Mouse (Mus musculus) brain, adult 2 months (tissue): ENCODE results near the gene Sdf4.

Experiments
- DNase-seq: peaks from one replicate; pipeline ENCODE4 v3.0.0; 2011; ENCODE audit warnings: low read depth, low spot score

Sdf4 gene

DNA sequence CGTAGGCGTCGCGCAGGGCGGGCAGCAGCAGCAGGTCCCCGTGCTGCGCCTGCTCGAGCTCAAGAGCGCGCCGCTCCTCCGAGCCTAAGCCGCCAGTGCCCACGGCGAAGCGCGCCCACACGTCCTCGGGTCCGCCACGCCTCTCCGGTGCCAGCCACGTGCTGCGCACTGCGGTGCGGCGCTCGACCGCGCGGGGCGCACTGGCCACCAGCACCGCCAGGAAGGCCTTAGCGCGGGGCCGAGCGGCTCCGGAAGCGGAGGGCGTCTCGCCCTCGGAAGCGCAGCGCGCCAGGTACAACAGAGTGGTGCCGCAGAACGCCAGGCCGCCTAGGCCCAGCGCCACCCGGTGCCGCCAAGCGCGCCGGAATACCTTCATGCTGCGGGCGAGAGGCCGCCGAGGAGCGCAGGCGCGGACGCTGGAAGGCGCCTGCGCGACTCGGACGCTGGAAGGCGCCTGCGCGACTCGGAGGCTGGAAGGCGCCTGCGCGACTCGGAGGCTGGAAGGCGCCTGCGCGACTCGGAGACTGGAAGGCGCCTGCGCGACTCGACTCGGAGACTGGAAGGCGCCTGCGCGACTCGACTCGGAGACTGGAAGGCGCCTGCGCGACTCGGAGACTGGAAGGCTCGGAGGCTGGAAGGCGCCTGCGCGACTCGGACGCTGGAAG lies at the start of gene Sdf4, which contains the start of gene B3galt6:
Gene Sdf4 (plus strand): TSS at position 632 of the 665 bp plus-strand sequence.
Gene B3galt6 (minus strand): TSS at position 409 of the 665 bp plus-strand sequence.
- peak; percentile 97 for DNase-seq

DNA sequence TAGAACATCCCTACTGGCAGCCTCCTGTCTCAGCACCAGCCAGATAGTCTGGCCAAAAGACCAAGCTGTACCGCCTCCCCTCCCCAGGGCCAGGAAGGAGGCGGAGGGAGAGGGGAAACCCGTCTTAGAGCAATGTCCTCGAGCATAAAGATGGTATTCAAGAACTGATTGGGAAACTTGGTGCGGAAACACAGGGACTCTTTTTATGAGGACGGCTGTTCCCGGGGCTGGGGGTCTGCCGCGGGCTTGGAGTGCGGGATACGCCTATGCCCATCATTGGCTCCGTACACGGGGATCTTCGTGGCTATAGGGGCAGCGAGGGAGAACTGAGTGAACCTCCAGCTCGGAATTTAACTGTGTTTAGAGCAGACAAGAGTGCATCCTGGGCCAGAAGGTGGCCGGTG lies 49.6 kb upstream of the Sdf4 start:
- peak; percentile 64 for DNase-seq

DNA sequence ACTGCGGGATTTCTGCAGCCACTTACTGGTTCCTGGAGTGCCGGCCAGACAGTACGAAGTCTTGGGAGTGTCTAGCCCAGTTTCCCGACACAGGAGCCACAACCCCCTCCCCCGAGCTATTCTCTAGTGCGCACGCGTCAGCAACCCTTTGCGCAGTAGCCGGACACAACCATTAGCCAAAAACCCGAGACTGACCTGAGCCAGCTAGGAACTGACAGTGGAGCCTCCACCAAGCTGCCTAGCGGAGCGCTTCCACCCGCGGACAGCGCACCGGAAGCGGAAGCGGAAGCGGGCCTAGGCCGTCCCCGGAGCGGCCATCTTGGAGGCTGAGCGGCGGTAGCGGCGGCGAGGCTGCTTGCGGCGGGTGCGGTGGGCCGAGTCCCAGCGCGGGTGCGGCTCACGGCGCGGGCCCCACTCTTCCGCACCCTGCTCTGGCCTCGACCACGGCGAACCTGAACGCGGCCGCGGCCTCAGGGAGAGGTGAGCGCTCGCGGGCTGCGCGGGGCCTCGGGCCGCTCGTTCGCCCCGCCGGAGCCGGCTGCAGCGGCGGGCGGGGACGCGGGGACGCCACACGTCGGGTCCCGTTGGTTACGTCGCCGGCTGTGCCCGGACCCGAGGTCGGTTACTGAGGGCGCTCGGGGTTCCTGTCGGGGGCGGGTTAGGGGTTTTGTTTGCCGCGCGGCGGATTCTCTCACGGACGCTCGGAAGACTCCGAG lies 49.0 kb upstream of the Sdf4 start, which contains the start of gene Ube2j2:
Gene Ube2j2 (plus strand): TSS at position 298 of the 716 bp plus-strand sequence.
- peak; percentile 99 for DNase-seq

DNA sequence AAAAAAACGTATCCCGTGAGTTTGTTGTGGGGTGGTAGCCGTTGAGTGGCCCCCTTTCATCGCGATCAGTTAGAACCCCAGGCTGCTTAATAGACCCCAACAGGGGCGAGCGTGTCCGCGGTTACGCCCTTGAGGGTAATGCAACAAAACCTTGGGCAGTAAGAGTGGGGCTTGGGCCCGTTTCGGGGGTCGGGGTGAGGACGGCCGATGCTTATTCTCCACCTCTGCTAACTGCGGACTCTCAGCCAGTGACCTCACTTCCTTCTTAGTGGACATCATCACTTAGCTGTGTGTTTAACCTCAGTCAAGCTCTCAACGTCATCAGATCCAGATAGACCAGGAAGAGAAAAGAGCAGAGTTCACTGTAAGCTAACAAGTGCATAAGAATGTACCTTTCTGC lies 48.4 kb upstream of the Sdf4 start:
- DNase-seq: peak; percentile 26

DNA sequence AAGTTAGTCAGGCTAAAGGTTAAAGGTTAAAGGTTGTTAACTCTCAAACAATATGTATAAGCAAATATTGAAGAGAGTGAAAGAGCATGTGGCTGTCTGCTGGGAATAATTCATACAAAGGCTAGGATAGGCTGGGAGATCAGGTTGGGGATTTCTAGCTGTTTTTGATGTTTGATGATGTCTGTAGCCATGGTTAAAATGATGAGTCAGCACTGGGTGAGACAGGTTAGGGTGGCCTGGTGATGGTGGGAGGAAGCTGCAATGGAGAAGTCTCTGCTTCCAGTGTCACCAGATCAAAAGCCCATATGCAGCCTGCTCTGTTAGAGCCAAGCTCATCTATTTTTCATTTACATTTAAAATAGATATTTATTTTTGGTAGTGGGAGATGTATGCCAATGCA lies 45.6 kb upstream of the Sdf4 start:
- DNase-seq: no peak

DNA sequence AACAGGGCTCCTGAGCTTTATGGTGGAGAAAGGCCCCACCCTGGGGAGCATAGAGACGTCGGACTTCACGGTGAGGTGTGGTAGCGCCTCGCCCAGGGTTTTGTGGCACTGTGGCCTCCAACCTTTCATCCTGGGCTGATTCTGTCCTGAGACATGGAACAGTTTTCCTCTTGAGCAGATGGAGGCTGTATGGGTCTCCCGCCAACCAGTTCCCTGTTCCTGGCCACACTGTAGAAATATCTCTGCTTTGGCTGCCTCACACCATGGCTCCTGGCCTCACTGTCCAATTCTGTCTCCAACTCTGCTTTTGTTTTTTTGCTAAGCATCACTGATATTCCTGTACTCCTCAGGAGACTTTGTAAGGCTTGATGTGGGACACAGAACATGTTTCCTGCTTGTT lies 37.2 kb upstream of the Sdf4 start:
- DNase-seq: peak; percentile 62

DNA sequence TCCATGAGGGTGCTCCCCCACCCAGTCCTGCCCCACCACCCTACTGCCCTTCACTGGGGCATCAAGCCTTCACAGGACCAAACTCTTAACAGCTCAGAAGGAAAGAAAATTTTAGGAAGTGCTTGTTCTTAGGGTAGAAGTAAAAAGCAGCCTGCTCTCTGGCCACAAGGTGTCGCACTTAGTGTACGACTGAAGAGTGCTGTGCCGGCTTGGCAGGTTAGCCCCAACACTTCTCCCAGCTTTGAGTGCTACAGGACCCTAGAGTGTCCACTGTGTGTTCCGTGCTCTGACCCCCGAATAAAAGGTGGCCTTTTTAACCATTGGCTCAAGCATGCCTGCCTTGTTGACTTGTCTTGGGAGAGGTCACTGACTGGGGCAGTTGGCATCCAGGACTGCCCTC lies 33.4 kb upstream of the Sdf4 start:
- peak; percentile 92 for DNase-seq

DNA sequence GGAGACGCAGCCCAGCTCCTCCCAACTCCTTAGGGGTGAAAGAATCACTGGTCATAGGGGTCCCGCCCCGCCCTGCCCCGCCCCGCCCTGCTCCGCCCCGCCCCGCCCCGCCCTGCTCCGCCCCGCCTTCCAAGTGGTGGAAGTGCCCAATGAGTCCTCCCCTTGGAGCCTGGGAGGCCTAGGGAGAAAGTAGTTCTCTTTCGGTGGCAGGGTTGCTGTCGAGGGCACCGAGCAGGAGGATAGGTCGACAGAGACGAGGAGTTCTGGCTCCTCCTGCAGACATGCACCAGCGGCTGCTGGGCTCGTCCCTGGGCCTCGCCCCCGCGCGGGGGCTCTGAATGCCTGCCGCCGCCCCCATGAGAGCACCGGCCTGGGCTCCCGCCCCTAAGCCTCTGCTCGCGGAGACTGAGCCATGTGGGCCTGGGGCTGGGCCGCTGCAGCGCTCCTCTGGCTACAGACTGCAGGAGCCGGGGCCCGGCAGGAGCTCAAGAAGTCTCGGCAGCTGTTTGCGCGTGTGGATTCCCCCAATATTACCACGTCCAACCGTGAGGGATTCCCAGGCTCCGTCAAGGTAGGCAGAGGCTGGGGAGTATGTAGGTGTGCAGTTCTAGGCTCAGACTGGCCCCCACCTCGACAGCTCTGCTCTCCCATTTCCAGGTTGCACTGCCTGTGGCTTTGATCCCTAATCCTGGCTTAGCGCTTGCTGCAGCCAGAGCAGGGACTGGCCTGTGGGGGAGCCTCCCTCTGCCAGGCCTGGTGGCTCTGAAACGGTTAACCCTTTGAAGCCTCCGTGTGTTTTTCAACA lies 30.3 kb upstream of the Sdf4 start, which contains the start of gene C1qtnf12:
Gene C1qtnf12 (plus strand): TSS at position 152 of the 805 bp plus-strand sequence.
- DNase-seq: peak; percentile 48

DNA sequence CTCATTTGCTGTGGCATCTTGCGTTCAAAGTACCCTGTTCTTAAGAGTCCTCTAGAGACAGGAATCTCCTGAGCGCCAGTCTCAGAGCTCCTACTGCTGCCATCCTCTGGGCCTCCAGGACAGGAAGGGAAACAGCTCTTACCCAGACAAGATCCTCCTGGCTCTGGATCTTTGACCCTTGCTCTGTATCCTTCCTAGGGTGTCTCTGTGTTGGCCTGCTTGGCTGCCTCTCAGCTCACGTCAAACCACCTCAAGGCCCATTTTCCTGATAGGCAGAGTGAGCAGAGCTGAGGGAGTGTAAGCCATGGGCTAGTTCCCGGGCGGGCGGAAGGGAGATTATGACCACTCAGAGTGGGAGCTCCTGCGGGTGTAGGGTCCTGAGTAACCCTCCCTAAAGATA lies 29.6 kb upstream of the Sdf4 start:
- peak; percentile 15 for DNase-seq

DNA sequence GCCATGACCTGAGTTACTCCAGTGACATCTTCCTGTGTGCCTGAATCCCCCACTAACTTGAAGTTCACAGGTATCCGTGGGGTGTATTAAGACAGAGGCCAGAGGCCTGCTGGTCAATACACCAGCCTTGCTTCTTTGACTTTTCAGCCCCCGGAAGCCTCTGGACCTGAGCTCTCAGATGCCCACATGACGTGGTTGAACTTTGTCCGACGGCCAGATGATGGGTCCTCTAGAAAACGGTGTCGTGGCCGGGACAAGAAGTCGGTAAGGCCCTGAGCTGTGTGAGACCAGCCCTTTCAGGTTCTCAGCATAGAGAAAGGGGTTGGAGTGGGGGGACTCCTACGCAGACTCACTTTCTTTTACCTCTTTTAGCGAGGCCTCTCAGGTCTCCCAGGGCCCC lies 28.3 kb upstream of the Sdf4 start:
- no peak for DNase-seq

DNA sequence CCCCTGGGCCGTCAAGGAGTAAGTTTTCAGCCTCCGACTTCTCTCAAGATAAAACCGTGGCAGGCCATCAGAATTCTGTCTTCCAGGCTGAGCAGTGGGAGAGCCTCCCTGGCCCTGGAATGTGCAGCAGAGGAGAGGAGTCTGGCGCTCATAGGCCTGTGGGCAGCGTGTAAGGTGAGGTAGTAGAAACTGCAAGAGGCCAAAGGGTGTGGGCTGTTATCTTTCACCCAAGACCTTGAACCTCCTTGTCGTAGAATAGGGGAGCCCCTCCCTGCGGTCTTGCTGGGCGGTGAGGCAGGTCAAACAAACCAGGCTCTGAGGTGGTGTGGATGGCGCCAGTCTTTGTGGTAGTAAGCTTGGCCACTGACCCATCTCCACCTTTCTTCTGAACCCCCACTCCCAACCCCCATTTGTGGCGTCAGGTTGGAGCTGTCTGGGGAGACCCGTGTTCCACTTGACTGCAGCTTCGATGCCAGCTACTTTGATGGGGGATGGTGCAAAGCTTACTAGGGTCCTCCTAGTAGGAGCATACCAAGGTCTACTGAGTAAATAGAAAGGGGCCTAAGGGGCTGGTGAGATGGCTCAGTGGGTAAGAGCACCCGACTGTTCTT lies 23.5 kb upstream of the Sdf4 start:
- DNase-seq: no peak

DNA sequence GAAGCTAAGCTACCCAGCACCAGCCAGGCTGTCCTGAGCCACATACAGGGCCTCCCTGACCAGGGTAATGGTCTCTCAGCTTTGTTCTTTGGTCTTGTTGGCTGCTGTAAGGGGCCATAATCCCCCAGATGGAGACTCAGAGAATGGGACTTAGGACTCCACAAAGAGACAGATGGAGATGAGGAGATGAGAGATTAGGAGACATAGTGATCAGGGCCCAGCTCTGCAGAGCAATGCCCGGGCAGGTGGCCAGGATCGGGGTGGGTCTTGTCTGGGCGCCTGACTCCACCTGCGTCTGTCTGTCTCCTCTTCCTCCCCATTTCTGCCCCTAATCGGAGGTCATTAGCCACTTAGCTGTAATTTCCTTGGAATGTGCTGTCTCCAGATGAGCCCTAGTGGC lies 22.4 kb upstream of the Sdf4 start:
- DNase-seq: no peak

DNA sequence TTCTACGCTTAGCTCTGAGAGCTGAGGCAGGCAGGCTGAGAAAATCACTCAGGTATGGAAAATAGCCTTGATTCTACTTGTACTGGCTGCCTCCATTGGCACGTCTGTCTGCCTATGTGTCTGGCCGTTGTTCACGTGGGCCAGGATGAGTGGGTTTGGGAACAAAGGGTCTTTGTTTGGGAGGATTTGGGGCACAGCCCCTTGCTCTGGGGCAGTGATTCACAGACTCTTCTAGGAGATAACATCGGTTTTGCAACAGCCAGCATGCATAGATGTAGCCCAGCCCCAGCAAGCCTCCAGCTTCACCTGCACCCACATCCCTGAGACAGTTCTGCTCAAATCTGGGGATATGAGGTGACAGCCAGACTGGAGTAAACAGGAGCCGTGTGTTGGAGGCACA lies 20.0 kb upstream of the Sdf4 start:
- DNase-seq: no peak

DNA sequence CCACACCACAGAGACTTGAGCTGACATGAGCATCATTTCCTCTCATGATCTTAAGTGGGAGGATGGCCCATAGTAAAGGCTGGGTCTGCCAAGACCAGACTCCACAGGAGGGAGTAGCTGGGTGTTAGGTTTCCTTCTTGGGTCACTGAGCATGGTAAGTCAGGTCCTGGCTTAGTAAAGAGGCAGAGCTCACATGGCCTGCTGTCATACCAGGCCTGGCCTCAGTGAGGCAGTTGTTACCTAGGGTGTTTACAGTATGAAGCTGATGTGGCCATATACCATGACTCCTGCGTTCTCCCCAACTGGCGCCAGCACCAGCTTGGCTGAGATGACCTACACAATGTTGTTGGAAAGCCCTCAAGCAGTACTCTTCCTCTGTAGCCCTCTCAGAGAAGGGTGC lies 19.4 kb upstream of the Sdf4 start:
- no peak for DNase-seq

DNA sequence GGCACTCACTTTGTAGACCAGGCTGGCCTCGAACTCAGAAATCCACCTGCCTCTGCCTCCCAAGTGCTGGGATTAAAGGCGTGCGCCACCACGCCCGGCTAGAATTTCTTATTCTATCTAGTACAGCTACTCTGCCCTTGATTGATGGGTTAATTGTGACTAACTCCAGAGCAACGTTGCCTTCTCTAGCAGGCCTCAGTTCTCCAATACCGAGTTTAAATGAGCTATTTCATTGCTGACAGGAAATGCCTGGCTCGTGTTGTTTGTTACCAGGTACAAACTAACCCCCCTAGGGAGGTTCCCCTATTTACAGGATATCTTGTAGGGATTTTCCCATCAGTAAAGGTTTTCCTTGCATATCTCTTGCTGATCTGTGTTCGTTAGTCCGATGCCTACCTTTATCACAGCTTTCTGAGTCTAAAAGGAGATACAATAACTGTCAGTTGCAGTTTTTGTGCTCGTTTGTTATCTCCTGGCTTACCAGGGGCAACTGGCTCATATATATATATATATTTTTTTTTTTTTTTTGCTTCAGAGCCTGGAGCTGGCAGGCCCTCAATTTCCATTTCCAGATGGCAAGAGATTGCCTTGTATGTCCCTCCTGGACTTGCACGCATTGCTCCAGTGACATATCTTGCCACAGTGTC lies 11.1 kb upstream of the Sdf4 start:
- DNase-seq: no peak

DNA sequence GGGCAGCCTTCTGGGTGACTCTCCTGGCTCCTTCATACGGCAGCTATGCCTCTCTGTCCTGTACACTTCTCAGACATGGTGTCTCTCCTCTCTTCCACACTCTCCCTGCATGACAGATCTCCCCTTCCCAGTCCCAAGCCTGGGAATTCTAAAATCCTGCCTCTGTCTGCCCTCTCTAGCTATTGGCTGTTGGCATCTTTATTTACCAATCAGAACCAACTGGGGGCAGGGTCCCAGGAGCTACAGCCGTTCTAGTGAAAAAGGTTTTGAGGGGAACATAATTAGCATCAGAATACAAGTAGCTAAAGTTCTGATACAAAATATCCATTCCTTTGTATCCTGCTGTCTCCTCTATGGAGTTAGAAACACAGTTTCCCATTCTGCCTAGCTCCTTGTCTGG lies 8.9 kb upstream of the Sdf4 start:
- no peak for DNase-seq

DNA sequence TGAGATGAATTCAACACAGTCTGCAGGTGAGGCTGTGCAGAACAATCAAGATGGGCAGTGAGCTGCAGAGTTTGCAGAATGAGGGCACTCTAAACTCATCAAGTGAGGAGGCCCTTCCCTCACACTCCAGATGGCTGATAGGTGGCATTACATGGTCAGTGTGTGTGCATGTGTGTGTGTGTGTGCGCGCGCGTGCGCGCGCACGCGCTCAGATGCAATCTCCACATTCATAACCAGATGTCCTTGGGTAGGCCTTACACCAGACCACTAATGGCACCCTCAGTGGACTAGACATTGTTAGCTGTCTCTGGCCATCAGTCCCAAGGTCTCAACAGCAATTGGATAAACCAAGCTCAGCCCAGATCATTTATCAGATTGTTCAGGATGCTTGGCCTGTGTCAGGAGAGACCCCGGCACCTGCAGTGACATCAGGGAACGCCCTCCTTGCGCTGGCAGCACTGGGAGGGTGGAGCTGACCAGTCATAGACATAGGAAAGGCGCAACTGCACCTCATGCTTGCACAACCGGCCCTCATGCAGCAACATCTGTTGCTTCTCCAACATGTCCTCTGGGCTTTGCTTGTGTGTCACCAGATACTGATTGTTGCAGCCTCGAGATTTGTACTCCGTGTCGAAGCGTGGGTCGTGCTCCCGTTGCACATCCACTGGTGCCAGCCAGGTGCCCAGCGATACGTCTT lies 1.3 kb upstream of the Sdf4 start:
- DNase-seq: no peak

DNA sequence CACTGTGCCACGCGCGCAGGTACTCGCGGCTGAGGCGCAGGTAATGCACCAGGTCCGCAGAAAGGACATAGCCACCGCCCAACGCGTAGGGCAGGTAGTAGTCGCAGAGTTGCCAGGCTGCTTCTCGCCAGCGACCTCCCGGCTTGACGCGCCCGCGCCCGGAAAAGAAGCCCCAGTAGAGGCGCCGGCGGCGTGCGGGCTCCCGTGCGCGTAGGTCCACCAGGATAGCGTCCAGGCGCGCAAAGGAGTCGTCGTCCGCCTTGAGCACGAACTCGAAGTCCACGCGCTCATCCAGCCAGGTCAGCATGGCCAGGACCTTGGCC lies 803 bp upstream of the Sdf4 start:
- no peak for DNase-seq

DNA sequence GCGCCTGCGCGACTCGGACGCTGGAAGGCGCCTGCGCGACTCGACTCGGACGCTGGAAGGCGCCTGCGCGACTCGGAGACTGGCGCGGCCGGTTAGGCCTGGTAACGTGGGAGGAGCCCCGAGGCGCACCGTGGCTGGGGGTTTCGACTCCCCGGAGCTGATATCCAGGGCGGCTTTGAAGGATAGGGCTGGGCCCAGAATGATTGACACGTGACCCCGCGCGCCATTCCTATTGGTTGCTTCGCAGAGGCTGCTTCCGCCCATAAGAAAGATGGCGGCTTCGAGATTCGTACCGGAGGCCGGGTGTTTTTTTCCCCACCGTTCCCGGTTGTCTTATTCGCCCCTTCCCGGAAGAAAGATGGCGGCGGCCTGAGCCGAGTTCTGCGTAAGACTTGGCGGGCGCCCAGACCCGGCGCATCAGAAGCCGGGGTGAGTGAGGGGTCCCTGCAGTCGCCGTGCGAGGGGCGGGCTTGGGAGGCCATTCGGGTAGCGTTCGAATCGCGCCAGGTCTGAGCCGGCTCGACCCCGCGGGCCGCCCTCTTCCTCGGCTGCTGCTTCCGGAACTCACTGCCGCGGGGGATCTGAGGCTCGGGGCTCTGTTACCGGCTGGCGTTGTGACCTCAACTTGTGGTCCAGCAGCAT lies 355 bp downstream of the Sdf4 start:
- peak; percentile 98 for DNase-seq

DNA sequence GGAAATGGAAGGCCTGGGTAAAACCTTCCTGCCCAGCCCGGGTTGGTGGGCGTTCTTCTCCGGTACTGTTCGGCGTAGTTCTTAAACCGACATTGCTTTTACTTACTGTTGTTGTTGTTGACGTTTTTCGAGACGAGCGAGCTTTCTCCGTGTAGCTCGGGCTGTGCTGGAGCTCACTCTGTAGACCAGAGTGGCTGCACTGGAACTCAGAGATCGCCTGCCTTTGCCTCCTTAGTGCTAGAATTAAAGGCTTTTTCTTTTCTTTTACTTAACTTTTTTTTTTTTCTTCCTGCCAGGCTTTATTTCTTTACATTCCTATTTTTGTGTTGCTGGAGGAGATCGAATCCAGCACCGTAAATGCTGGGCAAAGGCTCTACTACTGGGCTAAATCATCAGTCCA lies 934 bp downstream of the Sdf4 start:
- DNase-seq: no peak
